Mouse (Mus musculus) mouse embryonic stem cell (cell line): ENCODE measurements around the gene Fyn.

Experiments used
- in situ Hi-C, 2 experiments: fragments of 300-500 bp; cut with MboI; formaldehyde crosslinking; loops; 1 replicate in 1 of 2; 3 replicates in 1 of 2; pipeline ENCODE4 v1.14.3; 2019 to 2020; ENCODE audit warnings: low sequenced_read_pairs in 2 of 2, low pct_unique_long_range_greater_than_20kb in 1 of 2, mixed read lengths in 1 of 2; ENCODE audit not compliant: unreplicated experiment in 1 of 2

Gene Fyn

DNA sequence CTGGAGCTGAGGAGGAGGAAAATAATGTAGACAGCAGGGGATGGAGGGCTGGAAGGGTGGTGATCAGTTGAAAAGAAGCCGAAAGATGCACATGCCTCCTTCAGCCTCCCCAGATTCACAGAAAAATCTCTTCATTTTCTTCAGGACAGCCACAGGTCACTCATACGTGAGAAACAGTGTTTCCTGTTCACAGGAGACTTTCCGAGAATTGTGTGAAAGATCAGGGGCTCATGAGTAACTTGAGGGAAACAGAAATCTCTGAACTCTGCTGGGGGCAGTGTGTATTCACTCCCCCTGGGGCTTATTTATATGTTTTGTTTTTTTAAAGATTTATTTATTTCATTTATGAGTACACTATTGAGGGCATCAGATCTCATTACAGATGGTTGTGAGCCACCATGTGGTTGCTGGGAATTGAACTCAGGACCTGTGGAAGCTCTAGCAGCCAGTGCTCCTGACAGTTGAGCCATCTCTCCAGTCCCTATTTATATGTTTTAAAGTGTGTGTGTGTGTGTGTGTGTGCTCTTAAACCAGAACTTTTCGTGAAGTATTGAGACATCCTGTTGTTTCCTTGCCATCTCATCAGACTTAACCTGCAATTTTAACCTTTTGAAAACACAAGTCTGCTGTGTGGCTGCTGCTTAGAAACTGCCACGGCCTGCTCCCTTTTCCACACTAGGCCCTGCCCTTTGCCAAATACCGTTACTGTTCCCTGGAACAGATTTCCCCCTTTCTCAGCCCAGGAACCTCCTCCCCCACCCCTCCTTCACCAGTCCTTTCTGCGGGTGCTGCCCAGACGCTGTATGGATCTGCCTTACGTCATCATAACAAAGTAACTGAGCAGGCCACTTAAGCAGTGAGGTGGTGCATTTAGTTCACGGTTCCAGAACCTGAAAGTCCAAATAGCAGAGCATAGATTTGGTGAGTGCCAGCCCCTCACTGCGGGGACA is 118.1 kb downstream of the Fyn start:
- in situ Hi-C loops = no loop called here

DNA sequence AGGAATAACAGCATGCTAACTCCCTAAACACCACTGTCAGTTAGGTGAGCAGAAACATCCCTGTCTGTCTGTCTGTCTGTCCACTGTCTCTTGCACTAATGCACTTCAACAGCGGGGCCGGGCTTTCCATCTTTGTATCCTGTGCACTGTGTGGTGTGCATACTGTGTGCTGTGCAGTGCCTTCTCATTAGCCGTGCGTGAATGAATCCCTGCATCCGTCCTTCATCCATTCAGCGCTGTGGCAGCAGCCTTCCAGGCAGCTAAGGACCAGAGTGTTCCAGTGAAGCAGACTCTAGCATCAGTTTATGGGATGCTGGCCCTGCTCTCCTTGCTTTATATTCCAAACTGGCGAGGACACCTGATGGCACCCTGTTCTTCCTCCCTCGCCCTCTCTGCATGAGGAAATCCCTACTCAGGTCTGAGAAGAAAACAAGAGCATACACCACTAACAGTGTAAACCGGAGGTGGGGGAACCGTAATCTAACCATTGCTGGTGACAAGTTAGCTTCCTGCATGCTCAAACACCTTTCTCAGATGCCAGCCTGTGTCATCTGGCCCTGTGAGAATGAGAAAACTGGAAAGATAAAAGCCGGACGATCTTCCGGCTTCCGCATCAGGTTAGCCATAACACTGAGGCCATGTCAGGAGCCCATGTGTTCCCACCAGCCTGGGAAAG is 119.2 kb downstream of the Fyn start:
- in situ Hi-C loops = no loop called here

DNA sequence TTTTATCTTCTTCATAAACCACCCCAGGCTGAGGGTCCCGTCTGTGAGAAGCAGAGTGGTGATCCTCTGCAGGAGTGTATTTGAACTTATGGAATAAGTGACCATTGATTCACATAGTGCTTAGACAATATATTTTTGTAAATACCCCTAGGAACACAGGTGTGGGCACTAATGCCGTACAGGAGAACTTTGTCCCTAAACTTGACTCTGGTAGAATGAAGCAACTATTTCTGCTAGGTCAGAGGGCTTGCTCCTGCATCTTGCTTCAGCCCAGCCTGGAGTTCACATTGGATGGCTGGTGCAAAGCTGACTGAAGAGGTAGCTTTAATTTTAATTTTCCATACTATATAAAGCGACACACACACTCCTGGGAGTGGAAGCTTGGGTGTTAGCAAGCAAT is 119.9 kb downstream of the Fyn start:
- in situ Hi-C loops = no loop called here

DNA sequence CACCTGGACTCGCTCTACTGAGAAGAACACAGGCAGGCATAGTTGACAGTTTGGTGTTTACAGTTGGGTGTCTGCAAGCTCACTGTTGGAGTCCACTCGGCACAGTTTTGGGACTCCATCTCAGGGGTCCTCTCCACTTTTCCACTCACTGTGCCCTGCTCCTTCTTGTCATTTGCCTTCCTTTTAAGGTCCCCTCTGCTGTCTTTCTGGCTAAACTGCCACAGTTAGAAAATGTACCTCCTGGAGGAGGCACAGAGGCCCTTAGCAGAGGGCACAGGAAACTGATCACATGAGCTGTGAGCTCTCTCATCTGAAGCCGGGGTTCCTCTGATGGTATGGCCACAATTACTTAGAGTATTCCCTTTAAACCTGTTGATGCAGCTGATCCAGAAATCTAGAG is 120.3 kb downstream of the Fyn start:
- in situ Hi-C loops = no loop called here

DNA sequence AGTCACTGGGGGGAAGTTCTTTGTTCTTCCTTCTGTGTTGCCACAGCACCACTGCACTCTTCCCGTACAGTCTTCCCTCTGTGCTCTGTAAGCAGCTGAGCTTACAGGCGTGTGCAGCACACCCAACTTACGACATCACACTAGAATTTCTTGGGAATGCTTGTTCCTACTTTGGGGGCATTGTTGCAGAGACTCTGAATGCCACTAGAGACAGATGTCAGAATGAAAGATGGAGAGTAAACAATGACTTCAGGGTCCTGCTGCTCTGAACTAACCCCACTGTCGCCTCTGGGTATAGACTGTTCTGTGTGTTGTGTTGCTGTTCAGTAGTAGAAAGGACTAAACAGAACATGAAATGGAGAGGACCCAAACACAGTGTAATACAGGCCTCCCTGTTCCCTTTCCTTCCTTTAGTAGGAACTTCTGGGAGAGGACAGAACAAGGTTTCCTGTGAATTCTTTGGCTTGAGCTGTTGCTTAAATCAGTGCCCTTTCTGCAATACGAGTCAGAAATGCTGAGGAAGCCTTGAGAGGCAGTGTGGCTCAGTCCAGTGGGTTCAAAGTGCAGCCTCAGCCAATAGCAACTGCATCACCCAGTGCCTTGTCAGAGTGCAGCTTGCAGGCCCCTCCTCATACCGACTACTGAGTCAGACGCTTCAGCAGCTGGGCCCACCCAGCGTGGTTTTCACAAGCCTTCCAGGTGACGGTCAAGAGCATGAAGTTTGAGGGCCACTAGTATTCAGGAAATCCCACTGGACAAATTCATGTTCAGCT is 121.9 kb downstream of the Fyn start:
- in situ Hi-C loops = no loop called here

DNA sequence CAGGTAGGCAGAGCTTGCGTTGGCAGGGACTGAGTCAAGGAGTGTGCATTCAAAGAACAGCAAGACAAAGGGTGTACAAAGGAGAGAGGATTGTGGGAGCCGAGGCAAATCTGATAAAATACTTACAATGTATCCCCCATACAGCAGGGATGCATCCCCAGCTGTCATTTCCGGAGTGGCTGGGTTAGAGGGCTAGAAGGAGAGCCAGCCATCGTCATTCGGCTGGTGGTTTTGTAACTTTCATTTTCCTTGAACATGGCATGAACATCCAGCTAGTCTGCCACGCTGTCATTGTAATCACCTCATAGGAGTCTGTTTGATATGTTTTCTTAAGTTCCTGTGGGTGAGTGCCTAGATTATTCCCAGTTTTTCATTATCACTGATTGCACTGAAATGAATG is 123.5 kb downstream of the Fyn start:
- in situ Hi-C loops = no loop called here

DNA sequence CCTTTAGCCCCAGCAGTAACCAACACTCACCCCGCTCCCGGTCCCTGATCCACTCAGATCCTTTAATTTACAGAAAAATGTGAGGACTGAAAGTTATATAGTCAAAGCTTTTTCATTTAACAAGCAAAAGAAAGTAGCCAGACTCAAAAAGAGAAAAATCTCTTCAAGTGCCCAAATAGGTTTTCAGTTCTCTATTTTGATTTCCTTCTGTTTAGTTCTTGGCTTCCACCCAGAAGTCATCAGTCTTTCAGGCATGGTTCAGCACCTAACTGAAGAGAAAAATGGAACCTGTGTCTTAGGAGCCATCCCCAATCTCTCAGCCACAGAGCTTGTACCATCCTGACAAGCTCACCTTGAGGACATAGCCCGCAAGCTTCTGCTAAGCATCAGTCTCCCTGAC is 124.4 kb downstream of the Fyn start:
- in situ Hi-C loops = no loop called here

DNA sequence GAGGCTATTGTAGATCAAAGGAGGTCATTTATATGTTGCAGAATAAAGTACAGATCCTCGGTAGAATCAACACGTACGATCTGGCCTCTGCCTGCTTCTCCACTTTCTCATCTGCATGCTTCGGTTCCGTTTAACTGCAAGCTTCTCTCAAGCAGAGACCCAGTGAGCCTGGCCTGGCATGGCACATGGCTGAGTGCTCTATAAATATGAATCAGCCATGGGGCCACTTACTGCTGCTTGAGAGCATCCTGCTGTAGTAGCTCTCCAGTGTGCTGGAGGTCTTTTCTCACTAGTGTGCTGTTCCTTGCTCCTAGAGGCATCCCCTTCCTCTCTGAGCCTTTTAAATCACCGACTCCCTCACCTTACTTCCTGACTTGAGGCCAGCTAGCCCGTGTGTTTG is 130.0 kb downstream of the Fyn start:
- in situ Hi-C loops = no loop called here

DNA sequence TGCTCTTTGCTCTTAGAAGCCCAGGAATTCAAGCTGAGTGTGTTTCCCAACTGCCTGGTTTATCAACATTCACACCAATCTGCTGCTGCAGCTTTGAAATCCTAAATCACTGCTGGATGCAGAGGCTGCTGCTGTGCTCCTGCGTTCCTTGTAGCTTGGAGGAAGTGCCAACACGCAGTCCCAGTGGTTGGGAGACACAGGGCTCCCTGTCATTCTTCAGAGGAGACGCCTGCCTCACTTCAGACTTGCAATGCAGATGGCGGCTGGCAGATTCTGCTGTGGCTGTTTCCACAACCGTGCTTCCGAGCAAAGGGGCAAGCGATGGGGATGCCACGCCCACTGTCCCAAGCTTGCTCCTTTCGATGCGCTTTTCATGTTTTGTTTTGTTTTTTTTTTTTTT is 132.9 kb downstream of the Fyn start:
- in situ Hi-C loops = no loop called here

DNA sequence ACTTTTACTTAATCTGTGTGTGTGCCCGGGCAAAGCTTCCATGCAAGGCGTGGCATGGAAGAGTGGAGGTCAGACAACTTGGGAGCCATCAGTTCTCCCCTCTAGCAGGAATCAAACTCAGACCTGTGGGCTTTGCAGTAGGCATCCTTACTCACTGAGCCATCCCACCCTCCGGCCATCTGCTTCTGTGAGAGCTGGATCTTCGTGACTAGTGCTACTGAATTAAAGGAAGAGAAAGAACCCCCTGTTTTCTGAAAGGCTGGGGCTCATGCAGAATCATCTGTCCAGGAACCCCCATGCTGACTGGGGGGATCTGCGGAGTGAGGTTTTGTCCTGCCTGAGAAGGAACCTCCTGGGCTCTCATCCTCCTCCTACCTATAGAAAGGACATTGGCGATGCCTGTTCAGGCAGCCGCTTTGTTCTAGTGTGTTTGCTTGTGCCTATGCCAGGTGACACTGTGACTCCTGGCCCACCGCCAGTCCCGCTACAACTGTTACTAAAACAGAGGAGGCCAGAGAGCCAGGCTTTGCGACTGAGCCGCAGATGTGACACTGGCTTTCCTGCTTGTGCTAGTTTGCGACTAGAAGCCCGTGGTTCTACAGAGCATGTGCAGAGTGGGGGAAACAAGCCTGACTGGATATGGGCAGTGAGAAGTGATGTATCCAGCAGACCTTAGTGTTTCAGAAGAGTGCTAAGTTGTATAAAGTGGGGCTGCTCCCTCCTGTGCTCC is 133.5 kb downstream of the Fyn start:
- in situ Hi-C loops = no loop called here

DNA sequence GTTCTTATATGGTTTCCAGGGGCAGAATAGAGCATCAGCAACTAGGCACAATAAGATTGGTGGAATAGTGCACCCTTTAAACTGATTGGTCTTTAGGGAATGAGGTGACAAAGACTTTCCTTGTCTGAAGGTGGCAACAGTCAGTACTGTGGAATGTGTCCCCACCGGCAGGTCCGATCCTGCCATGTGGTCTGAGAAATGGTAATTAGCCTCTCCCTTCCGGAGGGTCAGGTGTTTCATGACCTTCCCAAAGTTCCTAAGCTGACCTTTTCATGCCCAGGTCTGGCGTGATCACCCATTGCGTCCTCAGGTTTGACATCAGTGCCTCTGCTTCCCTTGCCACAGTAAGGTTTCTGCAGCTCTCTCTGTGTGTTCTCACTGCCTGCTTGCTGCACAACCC is 134.7 kb downstream of the Fyn start:
- in situ Hi-C loops = no loop called here

DNA sequence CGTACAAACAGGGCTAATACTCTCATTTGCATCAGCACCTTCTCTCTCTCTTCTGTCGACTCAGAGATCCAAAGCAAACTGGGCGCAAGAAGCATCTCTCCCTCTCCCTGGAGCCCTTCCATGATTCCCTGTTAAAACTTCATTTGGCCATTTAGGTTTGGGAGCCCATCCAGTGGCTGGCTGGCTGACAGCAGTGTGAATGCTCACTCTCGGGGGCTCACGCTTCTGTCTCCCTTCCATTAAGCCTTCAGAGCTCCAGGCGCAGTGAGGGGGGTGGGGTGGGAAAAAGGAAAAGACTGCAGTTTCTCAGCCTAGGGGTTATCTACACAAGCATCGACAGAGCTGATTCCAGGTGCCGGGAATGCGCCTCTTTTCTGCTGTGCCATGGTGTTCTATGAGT is 136.4 kb downstream of the Fyn start:
- in situ Hi-C loops = no loop called here

DNA sequence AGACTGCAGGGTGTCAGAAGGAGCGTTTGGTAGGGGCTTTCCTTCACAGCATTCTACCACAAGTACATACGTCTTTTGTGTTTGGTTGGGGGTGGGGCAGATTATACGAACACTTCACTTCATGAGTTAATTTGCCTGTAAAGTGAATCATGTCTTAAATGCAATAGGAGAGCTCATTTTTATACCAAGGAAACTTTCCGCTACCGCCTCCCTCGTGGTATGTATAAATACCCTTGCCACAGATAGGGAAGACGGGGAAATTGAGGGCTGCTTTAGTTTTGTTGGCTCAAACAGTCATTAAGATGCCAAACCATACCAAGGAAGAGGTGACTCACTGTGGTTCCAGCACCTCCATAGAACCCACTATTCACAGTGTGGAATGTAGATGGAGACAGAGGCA is 137.0 kb downstream of the Fyn start:
- in situ Hi-C loops = no loop called here

DNA sequence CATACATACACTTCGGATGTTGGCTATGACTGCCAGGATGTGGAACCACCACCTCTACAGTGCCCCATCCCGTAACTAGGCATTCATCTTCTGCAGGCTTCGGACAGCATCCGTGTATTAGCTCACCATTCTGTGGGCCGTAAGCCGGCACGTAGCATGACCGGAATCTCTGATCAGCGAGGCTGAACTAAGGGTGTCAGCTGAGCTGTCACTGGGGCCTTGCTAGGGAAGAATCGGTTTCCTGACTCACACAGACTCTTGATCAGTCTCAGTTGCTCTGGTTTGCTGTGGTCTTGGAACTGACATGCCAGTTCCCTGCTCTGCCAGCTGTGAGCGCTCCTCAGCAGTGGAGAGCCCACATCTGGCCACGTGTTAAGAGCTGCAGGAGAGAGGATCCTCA is 137.7 kb downstream of the Fyn start:
- in situ Hi-C loops = no loop called here

DNA sequence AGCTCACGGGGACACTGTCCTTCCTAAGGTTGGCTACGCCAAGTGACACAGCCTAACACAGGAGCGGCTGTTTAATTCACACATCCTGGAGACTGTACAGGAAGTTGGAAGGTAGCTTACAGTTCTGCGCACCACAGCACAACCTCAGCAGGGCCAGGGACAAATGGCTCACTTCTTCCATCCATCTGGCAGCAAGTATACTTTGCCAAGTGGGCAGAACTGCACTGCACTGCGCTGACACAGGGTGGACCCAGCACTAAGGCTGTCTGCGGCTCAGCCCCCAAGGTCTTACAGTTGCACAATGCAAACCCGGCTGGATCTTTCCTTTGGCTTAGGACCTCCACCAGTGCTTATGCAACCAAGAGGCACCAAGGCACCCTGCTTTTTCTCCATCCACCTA is 138.2 kb downstream of the Fyn start:
- in situ Hi-C loops = no loop called here

DNA sequence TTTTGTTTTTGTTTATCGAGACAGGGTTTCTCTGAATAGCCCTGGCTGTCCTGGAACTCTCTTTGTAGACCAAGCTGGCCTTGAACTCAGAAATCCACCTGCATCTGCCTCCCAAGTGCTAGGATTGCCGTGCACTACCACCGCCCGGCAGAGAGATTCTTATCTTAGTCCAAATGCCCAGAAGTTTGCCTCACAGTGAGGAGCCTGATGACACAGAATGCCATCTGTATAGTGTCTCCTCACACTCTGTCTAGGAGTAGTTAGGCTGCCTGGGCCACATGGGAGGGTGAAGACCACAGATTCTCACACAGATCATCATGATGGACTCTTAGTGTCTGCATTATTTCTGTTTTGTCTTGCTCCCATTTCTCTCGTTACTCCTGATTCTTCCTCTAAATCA is 140.1 kb downstream of the Fyn start:
- in situ Hi-C loops = no loop called here

DNA sequence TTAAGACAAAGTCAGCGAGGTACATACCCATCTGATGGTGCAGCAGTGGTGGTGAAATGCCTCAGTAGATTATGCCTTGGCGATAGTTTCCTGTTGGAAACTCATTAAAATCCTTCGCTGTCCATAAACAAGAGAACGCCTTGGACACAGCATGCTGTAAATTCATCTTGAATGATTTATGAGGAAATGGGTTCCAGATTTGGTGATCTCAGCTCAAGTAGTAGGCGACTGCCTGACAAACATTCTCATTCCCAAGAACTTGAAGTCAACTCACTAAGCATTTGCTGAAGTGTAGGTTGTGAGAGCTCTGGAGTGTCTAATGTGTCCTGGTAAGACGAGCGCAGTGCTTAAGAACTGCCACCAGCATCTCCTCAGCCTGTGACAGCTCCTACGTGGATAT is 141.3 kb downstream of the Fyn start:
- in situ Hi-C loops = no loop called here

DNA sequence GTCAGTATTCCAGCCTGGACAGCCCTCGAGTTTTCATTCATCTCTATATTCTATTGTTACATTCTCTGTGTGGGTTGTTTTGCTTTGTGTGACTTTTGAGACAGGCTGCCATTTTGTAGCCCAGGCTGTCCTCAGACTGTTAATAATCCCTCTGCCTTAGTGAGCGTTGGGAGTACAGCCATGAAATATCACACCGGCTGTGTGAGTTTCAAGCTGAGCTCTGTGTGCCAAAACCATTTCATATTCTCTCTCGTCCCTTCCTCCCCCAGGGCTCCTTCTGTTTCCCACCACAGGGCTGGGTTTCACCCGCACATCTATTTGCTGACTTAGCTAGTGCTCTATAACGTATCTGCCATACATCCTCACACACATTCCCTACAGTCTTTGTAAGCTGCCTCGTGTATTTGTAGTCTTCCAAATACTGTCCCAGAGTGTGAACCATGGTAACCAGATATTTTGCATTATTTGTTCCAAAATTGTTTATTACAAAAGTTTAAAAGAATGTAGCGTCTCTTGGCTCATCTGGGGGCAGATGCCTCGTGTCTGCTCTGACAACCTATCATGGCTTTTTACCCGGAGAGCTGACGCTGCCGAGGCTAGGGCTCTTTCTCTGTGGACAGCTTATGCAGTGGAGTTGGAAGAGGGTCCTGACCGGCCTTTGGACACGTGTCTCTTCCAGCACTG is 144.1 kb downstream of the Fyn start:
- in situ Hi-C loops = no loop called here
